Mouse (Mus musculus): ENCODE results near the gene Dock1. TPM values are rescaled to one million over a fixed set of nuclear protein-coding genes. Genes with fewer than 3 reads are reported as not detected.
A peak's percentile ranks its signal among the peaks of the same experiment; 100 is the strongest.

Gene Dock1
- total RNA-seq (2021): 182 and 201 TPM in 2 replicates
- long read RNA-seq, transcript Dock1-206 (21 exons, 2,589 nt): major isoform, 5 of 32 reads
- long read RNA-seq, partial matches to known transcripts: 13 of 32 reads
- long read RNA-seq, other reads (novel, unspliced or antisense): 11 of 32 reads

GRCm38 (mm10) chr7:134670312-134671002 is at the start of gene Dock1:
Gene Dock1, plus strand, starts transcription at chr7:134670654.
- peak; percentile 85 for DNase-seq

- DNase-seq: peak; percentile 50
Observed at GRCm38 (mm10) chr7:134627906-134628305, 42.5 kb upstream of the Dock1 start.

GRCm38 (mm10) chr7:134650246-134650830 is 20.1 kb upstream of the Dock1 start:
- no peak for DNase-seq

GRCm38 (mm10) chr7:134651071-134651470 is 19.4 kb upstream of the Dock1 start:
- no peak for DNase-seq

- DNase-seq: no peak
Observed at GRCm38 (mm10) chr7:134663241-134663640, 7.2 kb upstream of the Dock1 start.

- DNase-seq: peak; percentile 56
Observed at GRCm38 (mm10) chr7:134665642-134666282, 4.7 kb upstream of the Dock1 start.

GRCm38 (mm10) chr7:134667271-134667702 is 3.2 kb upstream of the Dock1 start:
- peak; percentile 56 for DNase-seq

- DNase-seq: no peak
Observed at GRCm38 (mm10) chr7:134669474-134670311, 761 bp upstream of the Dock1 start.

- DNase-seq: peak; percentile 34
Observed at GRCm38 (mm10) chr7:134671003-134671461, 578 bp downstream of the Dock1 start.

GRCm38 (mm10) chr7:134671467-134671901 is 1.0 kb downstream of the Dock1 start:
- DNase-seq: peak; percentile 33

GRCm38 (mm10) chr7:134673135-134673534 is 2.7 kb downstream of the Dock1 start:
- DNase-seq: no peak

- peak; percentile 38 for DNase-seq
Observed at GRCm38 (mm10) chr7:134673952-134674351, 3.5 kb downstream of the Dock1 start.

GRCm38 (mm10) chr7:134677852-134678251 is 7.4 kb downstream of the Dock1 start:
- no peak for DNase-seq

- DNase-seq: peak; percentile 70
Observed at GRCm38 (mm10) chr7:134679314-134680158, 9.1 kb downstream of the Dock1 start.

- no peak for DNase-seq
Observed at GRCm38 (mm10) chr7:134680161-134680560, 9.7 kb downstream of the Dock1 start.

- no peak for DNase-seq
Observed at GRCm38 (mm10) chr7:134681729-134682527, 11.5 kb downstream of the Dock1 start.

- DNase-seq: no peak
Observed at GRCm38 (mm10) chr7:134688332-134688731, 17.9 kb downstream of the Dock1 start.

GRCm38 (mm10) chr7:134690118-134690517 is 19.7 kb downstream of the Dock1 start:
- no peak for DNase-seq

GRCm38 (mm10) chr7:134690806-134691205 is 20.4 kb downstream of the Dock1 start:
- no peak for DNase-seq

- DNase-seq: no peak
Observed at GRCm38 (mm10) chr7:134693325-134693724, 22.9 kb downstream of the Dock1 start.

Measured in adrenal gland, postnatal 25 days (tissue).